Mouse (Mus musculus): ENCODE data around the gene Nek1.
"Not testable (repeated sequence)": the region's sequence is repeated elsewhere in the genome, so short reads cannot be mapped to it uniquely, and the experiment has no call there.

Nek1 gene

DNA sequence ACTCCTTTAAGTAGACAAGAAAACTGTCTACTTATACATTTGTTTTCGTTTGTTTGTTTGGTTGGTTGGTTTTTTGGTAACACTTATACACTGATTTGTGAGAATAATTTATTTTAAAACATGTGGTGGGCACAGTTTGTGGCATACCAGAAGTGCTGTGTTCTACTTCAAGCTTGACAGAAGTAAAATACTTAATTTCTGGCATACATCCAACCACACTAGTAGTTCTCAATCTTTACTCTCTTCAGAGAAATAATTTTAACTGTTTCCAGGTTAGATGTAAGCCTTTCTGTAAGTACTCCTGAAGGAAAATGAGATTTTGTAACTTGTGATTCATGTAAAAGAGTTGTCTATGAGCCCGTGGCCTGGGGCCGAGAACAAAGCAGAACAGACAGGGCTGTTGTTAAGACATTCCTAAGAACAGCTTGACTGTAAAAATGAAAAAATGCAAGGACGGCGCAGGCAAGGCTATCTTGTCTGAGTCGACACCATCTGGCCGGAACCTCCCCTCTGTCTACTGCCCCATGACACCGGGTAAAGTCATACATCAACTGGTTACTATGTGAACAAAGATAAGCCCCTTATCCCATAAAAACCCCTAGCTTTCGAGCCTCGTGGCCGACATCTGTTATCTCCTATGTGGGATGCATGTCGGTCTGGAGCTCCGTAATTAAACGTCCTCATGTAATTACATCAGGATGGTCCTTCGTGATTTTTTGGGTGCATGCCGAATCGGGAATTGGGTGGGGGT, 8.6 kb upstream of the Nek1 start:
- DNase-seq (ENCODE audit: inconsistent ontology term) = not testable (repeated sequence)

GRCm38 (mm10) chr8:60992561-60992909, 460 bp upstream of the Nek1 start:
- DNase-seq (ENCODE audit: inconsistent ontology term) = peak; percentile 91

GRCm38 (mm10) chr8:60993639-60993986, 618 bp downstream of the Nek1 start:
- DNase-seq (ENCODE audit: inconsistent ontology term) = no peak

GRCm38 (mm10) chr8:60996468-60996867, 3.5 kb downstream of the Nek1 start:
- DNase-seq (ENCODE audit: inconsistent ontology term) = no peak

- DNase-seq (ENCODE audit: inconsistent ontology term) = peak; percentile 20
These were observed 49.0 kb downstream of the Nek1 start for GRCm38 (mm10) chr8:61041951-61042350.

DNA sequence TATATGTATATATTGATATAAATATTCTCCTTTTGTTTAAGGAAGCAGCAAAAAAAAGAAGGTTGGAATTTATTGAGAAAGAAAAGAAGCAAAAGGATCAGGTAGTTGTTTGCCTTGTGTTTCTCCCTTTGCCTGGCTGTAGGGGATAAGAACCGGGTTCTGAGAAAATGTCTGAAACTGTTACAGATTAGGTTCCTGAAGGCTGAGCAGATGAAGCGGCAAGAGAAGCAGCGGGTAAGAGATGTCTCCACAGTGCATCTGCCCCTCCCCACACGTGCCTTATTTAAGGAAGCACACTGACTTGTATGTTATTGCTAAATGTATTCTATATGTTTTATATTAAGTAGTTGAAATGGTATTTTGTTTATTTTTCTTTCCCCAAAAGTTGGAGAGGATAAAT, 50.9 kb downstream of the Nek1 start:
- no peak for DNase-seq (ENCODE audit: inconsistent ontology term)

GRCm38 (mm10) chr8:61046816-61047215, 53.8 kb downstream of the Nek1 start:
- no peak for DNase-seq (ENCODE audit: inconsistent ontology term)

- no peak for DNase-seq (ENCODE audit: inconsistent ontology term)
These were observed 60.0 kb downstream of the Nek1 start for GRCm38 (mm10) chr8:61053017-61053416.

- no peak for DNase-seq (ENCODE audit: inconsistent ontology term)
These were observed 61.3 kb downstream of the Nek1 start for GRCm38 (mm10) chr8:61054313-61054712.

GRCm38 (mm10) chr8:61056997-61057396, 64.0 kb downstream of the Nek1 start:
- DNase-seq (ENCODE audit: inconsistent ontology term) = no peak

GRCm38 (mm10) chr8:61059143-61059542, 66.1 kb downstream of the Nek1 start:
- DNase-seq (ENCODE audit: inconsistent ontology term) = no peak

GRCm38 (mm10) chr8:61060412-61060811, 67.4 kb downstream of the Nek1 start:
- DNase-seq (ENCODE audit: inconsistent ontology term) = no peak

DNA sequence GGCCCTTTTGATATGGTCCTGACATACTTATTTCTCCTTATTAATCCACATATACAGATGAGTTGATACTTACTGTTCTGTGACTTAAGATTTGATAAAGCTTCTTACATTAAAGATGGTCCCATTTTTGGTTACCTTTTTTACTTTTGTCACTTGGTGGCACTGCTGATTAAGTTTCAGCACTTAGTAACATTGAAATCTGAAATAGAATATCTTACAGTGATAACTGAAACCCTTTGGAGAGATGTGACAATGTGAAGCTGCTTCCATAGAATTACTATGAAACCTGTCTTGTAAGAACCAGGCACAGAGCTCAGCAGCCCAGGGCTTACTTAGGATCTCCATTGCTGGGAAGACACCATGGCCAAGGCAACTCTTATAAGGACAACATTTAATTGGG, 82.1 kb downstream of the Nek1 start:
- no peak for DNase-seq (ENCODE audit: inconsistent ontology term)

DNA sequence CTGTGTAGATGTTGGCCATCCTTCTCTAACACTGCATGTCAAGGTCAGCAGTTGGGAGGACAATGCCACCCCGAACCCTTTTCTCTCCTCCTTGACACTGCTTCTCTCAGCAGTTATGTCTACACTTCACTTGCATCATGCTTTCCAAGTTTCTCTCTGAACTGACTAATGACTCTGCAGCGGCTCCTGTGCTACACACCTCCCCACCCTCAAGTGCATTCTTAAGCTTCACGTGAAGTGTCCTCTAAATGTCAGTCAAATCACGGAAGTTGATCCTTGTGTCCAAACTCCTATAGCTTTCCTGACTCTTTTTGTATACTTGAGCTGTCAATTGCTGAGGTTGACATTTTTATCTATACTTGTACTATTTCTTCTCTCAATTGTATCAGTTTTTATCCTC, 117.5 kb downstream of the Nek1 start:
- no peak for DNase-seq (ENCODE audit: inconsistent ontology term)

GRCm38 (mm10) chr8:61111940-61112339, 118.9 kb downstream of the Nek1 start:
- DNase-seq (ENCODE audit: inconsistent ontology term) = peak; percentile 2

- DNase-seq (ENCODE audit: inconsistent ontology term) = no peak
These were observed 128.6 kb downstream of the Nek1 start for GRCm38 (mm10) chr8:61121631-61122030.

DNA sequence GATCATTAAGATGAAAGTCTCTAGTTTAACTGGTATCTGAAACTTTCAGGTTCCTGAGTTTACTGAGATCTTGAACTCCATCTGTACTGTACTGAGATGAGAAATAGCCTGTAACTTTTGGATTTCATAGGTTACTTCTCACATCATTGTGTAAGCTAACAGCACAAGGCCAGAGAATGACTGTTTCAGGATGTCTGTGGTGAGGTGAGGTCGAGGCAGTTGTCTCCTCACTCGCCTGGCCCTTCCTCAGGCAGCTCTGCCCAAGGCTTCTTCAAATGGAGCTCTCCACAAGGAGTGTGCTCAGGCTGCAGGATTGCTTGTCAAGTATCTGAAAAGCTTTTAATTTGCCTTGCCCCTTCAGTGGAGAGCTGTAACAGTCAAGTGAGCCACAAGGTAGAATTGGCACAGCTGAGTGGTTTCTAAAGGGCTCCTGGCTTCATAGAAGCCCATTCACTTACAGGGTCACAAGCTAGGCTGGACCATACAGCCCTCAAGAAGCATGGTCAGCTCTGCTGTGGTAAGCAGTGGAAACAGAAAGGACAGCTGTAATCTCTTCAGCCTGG, 134.4 kb downstream of the Nek1 start:
- no peak for DNase-seq (ENCODE audit: inconsistent ontology term)

GRCm38 (mm10) chr8:61132561-61133134, 139.7 kb downstream of the Nek1 start:
- DNase-seq (ENCODE audit: inconsistent ontology term) = no peak

- no peak for DNase-seq (ENCODE audit: inconsistent ontology term)
These were observed 148.9 kb downstream of the Nek1 start for GRCm38 (mm10) chr8:61141869-61142268.

- no peak for DNase-seq (ENCODE audit: inconsistent ontology term)
These were observed 149.3 kb downstream of the Nek1 start for GRCm38 (mm10) chr8:61142302-61142701.

DNA sequence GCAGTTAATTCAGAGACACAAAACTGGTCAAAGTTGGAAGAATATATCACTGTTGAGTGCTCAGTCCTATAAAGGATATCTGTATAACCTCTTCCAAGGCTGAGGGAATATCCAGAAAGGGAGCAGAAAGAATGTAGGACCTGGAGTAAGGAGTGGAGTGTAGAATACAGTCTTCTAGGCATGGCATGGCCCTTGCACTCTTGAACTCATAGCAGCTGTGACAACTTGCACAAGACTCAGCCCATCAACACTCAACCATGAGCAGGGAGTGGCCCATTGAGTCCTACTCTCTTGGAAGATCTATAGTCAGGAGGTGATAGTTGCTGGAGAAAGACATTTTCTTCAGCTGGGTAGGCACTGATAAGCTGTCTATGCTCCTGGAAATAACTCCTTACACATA, 149.8 kb downstream of the Nek1 start:
- DNase-seq (ENCODE audit: inconsistent ontology term) = no peak

- no peak for DNase-seq (ENCODE audit: inconsistent ontology term)
These were observed 155.7 kb downstream of the Nek1 start for GRCm38 (mm10) chr8:61148728-61149127.

DNA sequence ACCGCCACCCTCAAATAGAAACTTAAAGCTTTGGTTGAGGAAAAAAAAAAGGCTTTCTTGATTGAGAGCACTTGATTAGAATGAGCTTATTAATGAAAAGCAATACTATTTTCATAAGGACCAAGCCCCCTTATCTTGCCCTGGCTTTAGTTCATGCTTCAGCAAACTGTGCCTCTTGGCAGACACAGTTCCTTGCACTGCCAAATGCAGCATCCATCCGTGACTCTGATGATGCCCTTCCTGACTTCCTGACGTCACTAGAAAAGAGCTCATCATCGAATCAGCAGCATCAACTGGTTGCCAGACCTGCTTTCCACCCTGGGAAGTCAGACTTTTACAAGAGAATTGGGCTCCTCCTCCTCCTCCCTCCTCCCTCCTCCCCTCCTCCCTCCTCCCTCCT, 157.6 kb downstream of the Nek1 start:
- DNase-seq (ENCODE audit: inconsistent ontology term) = no peak

DNA sequence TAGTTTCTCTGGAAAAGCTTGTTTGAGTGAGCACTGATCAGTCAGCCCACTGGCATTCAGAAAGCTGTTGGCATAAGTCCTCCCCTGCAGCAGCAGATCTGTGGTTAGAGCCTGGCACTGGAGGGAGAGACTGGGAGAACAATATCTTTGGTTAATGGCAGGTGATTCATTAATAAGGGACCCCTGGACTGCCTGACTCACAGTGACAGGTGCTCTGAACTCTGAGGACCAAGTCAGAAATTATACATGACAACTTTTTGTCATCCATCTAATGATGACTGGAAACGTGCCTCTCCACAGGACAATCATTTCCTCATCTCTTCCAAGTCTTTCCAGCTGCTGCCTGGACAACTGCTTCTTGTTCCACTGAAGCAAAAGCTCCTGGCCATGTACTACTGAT, 163.4 kb downstream of the Nek1 start:
- peak; percentile 75 for DNase-seq (ENCODE audit: inconsistent ontology term)

All from Muller cell, postnatal 12 days (primary cell).